Mouse (Mus musculus): Measurements from ENCODE around the gene Fam50b.

DNA sequence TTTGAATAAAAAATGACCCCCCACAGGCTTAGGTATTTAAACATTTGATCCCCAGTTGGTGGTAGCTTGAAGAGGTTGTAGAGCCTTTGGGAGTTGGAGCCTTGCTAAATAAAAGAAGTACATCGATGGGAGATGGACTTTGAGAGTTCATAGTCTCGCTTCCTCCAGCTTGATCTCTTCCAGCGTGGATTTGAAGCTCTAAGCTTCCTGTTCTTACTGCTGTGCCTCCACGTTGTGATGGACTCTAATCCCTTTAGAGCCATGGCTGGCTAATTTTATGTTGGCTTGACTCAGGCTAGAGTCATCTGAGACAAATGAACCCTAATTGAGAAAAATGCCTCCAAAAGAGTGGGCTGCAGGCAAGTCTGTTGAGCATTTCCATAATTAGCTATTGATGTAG is 28.2 kb downstream of the Fam50b start:
- TF ChIP-seq POLR2AphosphoS2 (IDR thresholded peaks at IDR 0.05; ENCODE audit: insufficient read length, low read depth) (no peak), POLR2A (IDR thresholded peaks at IDR 0.05; ENCODE audit: insufficient read length, low read depth) (no peak), MYOD1 (IDR thresholded peaks at IDR 0.05; ENCODE audit: control insufficient read depth in 1 of 3, insufficient read length in 2 of 3, low read depth in 2 of 3) (no peak), USF1 (IDR thresholded peaks at IDR 0.05; ENCODE audit: low read depth) (no peak)

Data from myocyte (in vitro differentiated cells).